Mouse (Mus musculus): ENCODE measurements around the gene Rnaseh2a. TPM values are rescaled to one million over a fixed set of nuclear protein-coding genes. Genes with fewer than 3 reads are reported as not detected.

Gene Rnaseh2a
- 59.7 and 112 TPM in 2 replicates for total RNA-seq (2017)

GRCm38 (mm10) chr8:84969241-84970134, at the start of gene Rnaseh2a, which contains the start of the genes Gm49661 and Prdx2:
Rnaseh2a (minus strand) TSS chr8:84969767.
Gm49661 (minus strand) TSS chr8:84969433.
Prdx2 (plus strand) TSS chr8:84969587.
- peak; percentile 14 to 37; a peak in 2 of 4 replicates for ATAC-seq (replicated peaks in 1 of 2; ENCODE audit: insufficient read depth in 1 of 2, low FRiP score in 2 of 2, low TSS enrichment in 1 of 2, low read depth in 1 of 2, poor library complexity in 2 of 2, severe bottlenecking in 2 of 2)

- ATAC-seq (replicated peaks in 1 of 2; ENCODE audit: insufficient read depth in 1 of 2, low FRiP score in 2 of 2, low TSS enrichment in 1 of 2, low read depth in 1 of 2, poor library complexity in 2 of 2, severe bottlenecking in 2 of 2), result no peak
Observed at GRCm38 (mm10) chr8:85017209-85017608, 47.6 kb upstream of the Rnaseh2a start.

GRCm38 (mm10) chr8:85016724-85017123, 47.2 kb upstream of the Rnaseh2a start:
- no peak for ATAC-seq (replicated peaks in 1 of 2; ENCODE audit: insufficient read depth in 1 of 2, low FRiP score in 2 of 2, low TSS enrichment in 1 of 2, low read depth in 1 of 2, poor library complexity in 2 of 2, severe bottlenecking in 2 of 2)

- ATAC-seq (replicated peaks in 1 of 2; ENCODE audit: insufficient read depth in 1 of 2, low FRiP score in 2 of 2, low TSS enrichment in 1 of 2, low read depth in 1 of 2, poor library complexity in 2 of 2, severe bottlenecking in 2 of 2), result no peak
Observed at GRCm38 (mm10) chr8:85014431-85014830, 44.9 kb upstream of the Rnaseh2a start, which contains the start of gene Best2. Best2 (minus strand) TSS chr8:85014531.

- peak; percentile 73 to 79 for ATAC-seq (replicated peaks in 1 of 2; ENCODE audit: insufficient read depth in 1 of 2, low FRiP score in 2 of 2, low TSS enrichment in 1 of 2, low read depth in 1 of 2, poor library complexity in 2 of 2, severe bottlenecking in 2 of 2)
Observed at GRCm38 (mm10) chr8:85013230-85013840, 43.8 kb upstream of the Rnaseh2a start.

GRCm38 (mm10) chr8:85011242-85011641, 41.7 kb upstream of the Rnaseh2a start:
- peak in 1 of 2 experiments; percentile 31; a peak in 1 of 4 replicates for ATAC-seq (replicated peaks in 1 of 2; ENCODE audit: insufficient read depth in 1 of 2, low FRiP score in 2 of 2, low TSS enrichment in 1 of 2, low read depth in 1 of 2, poor library complexity in 2 of 2, severe bottlenecking in 2 of 2)

- ATAC-seq (replicated peaks in 1 of 2; ENCODE audit: insufficient read depth in 1 of 2, low FRiP score in 2 of 2, low TSS enrichment in 1 of 2, low read depth in 1 of 2, poor library complexity in 2 of 2, severe bottlenecking in 2 of 2), result 0 out of 4 replicates have a peak, but pooled peaks of 1 of the 2 experiments have one; percentile 16
Observed at GRCm38 (mm10) chr8:85007686-85008085, 38.1 kb upstream of the Rnaseh2a start.

- peak; percentile 96 to 99 for ATAC-seq (replicated peaks in 1 of 2; ENCODE audit: insufficient read depth in 1 of 2, low FRiP score in 2 of 2, low TSS enrichment in 1 of 2, low read depth in 1 of 2, poor library complexity in 2 of 2, severe bottlenecking in 2 of 2)
Observed at GRCm38 (mm10) chr8:84997649-84998295, 28.2 kb upstream of the Rnaseh2a start.

GRCm38 (mm10) chr8:84996978-84997377, 27.4 kb upstream of the Rnaseh2a start:
- ATAC-seq (replicated peaks in 1 of 2; ENCODE audit: insufficient read depth in 1 of 2, low FRiP score in 2 of 2, low TSS enrichment in 1 of 2, low read depth in 1 of 2, poor library complexity in 2 of 2, severe bottlenecking in 2 of 2), result no peak

GRCm38 (mm10) chr8:84995680-84996079, 26.1 kb upstream of the Rnaseh2a start:
- no peak for ATAC-seq (replicated peaks in 1 of 2; ENCODE audit: insufficient read depth in 1 of 2, low FRiP score in 2 of 2, low TSS enrichment in 1 of 2, low read depth in 1 of 2, poor library complexity in 2 of 2, severe bottlenecking in 2 of 2)

- ATAC-seq (replicated peaks in 1 of 2; ENCODE audit: insufficient read depth in 1 of 2, low FRiP score in 2 of 2, low TSS enrichment in 1 of 2, low read depth in 1 of 2, poor library complexity in 2 of 2, severe bottlenecking in 2 of 2), result no peak
Observed at GRCm38 (mm10) chr8:84994375-84994774, 24.8 kb upstream of the Rnaseh2a start.

- ATAC-seq (replicated peaks in 1 of 2; ENCODE audit: insufficient read depth in 1 of 2, low FRiP score in 2 of 2, low TSS enrichment in 1 of 2, low read depth in 1 of 2, poor library complexity in 2 of 2, severe bottlenecking in 2 of 2), result peak in 1 of 2 experiments; percentile 8; a peak in 1 of 4 replicates
Observed at GRCm38 (mm10) chr8:84990836-84991235, 21.3 kb upstream of the Rnaseh2a start.

- ATAC-seq (replicated peaks in 1 of 2; ENCODE audit: insufficient read depth in 1 of 2, low FRiP score in 2 of 2, low TSS enrichment in 1 of 2, low read depth in 1 of 2, poor library complexity in 2 of 2, severe bottlenecking in 2 of 2), result peak; percentile 79 to 87
Observed at GRCm38 (mm10) chr8:84990349-84990748, 20.8 kb upstream of the Rnaseh2a start, which contains the start of gene Hook2. Hook2 (plus strand) TSS chr8:84990603.

- ATAC-seq (replicated peaks in 1 of 2; ENCODE audit: insufficient read depth in 1 of 2, low FRiP score in 2 of 2, low TSS enrichment in 1 of 2, low read depth in 1 of 2, poor library complexity in 2 of 2, severe bottlenecking in 2 of 2), result peak; percentile 43 to 51; a peak in 3 of 4 replicates
Observed at GRCm38 (mm10) chr8:84989810-84990209, 20.2 kb upstream of the Rnaseh2a start.

- ATAC-seq (replicated peaks in 1 of 2; ENCODE audit: insufficient read depth in 1 of 2, low FRiP score in 2 of 2, low TSS enrichment in 1 of 2, low read depth in 1 of 2, poor library complexity in 2 of 2, severe bottlenecking in 2 of 2), result no peak
Observed at GRCm38 (mm10) chr8:84989311-84989731, 19.8 kb upstream of the Rnaseh2a start.

- no peak for ATAC-seq (replicated peaks in 1 of 2; ENCODE audit: insufficient read depth in 1 of 2, low FRiP score in 2 of 2, low TSS enrichment in 1 of 2, low read depth in 1 of 2, poor library complexity in 2 of 2, severe bottlenecking in 2 of 2)
Observed at GRCm38 (mm10) chr8:84987903-84988302, 18.3 kb upstream of the Rnaseh2a start.

- ATAC-seq (replicated peaks in 1 of 2; ENCODE audit: insufficient read depth in 1 of 2, low FRiP score in 2 of 2, low TSS enrichment in 1 of 2, low read depth in 1 of 2, poor library complexity in 2 of 2, severe bottlenecking in 2 of 2), result no peak
Observed at GRCm38 (mm10) chr8:84987388-84987787, 17.8 kb upstream of the Rnaseh2a start.

All from hematopoietic stem cell, adult 5-6 weeks (primary cell).